Mouse (Mus musculus): ENCODE measurements around the gene Pik3cg. TPM values are rescaled to one million over a fixed set of nuclear protein-coding genes. Genes with fewer than 3 reads are reported as not detected.

The Pik3cg gene
- polyA plus RNA-seq, 1 experiment from 2014 or later, result 0.69 TPM

- 8% methylated on average over 5 of the region's 5 CpGs for WGBS
- no peak overlapping the region for H3K27ac ChIP-seq
- peaks cover 11% of the 10 kb centered on the region for H3K4me1 ChIP-seq
- H3K36me3 ChIP-seq (replicated peaks), result no peaks in the 10 kb centered on the region
- no peak for DNase-seq (ENCODE audit: extremely low spot score, low spot score)
- H3K27me3 ChIP-seq (ENCODE audit: poor library complexity, severe bottlenecking), result peaks cover 37% of the 10 kb centered on the region
- H3K4me3 ChIP-seq, result no peak overlapping the region
- H3K9me3 ChIP-seq, result no peaks in the 10 kb centered on the region
These were observed 39.3 kb downstream of the Pik3cg start for GRCm38 (mm10) chr12:32169164-32169563.

DNA sequence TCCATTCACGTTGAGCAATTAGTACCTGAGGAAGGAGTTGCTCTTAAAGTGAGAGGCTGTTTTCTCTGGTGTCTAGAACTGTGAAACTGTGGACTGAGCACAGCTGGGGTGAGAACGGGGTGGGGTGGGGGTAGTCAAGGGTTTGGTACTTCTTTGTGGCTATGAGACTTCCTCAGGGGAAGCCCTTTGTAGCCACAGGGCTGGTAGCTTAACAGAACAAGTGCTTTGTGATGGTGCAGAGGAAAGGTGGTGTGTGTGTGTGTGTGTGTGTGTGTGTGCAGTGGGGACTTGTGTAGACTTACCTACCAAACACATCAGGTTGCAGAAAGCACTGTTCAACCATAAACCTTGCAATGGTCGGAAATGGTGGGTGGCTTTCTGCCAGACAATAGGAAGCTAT is 39.7 kb downstream of the Pik3cg start:
- no peak overlapping the region for H3K27ac ChIP-seq
- 18% methylated on average over 3 of the region's 3 CpGs for WGBS

GRCm38 (mm10) chr12:32163706-32164105 is 44.8 kb downstream of the Pik3cg start:
- H3K27me3 ChIP-seq (ENCODE audit: poor library complexity, severe bottlenecking), result peaks cover 16% of the 10 kb centered on the region
- no peak overlapping the region for H3K27ac ChIP-seq
- peaks cover 6% of the 10 kb centered on the region for H3K4me1 ChIP-seq
- H3K36me3 ChIP-seq (replicated peaks), result no peaks in the 10 kb centered on the region
- H3K9me3 ChIP-seq, result no peaks in the 10 kb centered on the region
- no peak for DNase-seq (ENCODE audit: extremely low spot score, low spot score)
- H3K4me3 ChIP-seq, result no peak overlapping the region
- 88% methylated on average over 2 of the region's 2 CpGs for WGBS

More for the DNA sequence above, 39.7 kb downstream of the Pik3cg start:
- Histone ChIP-seq H3K4me3 (no peak overlapping the region), H3K27me3 (ENCODE audit: poor library complexity, severe bottlenecking) (peaks cover 37% of the 10 kb centered on the region), H3K4me1 (peaks cover 11% of the 10 kb centered on the region), H3K9me3 (no peaks in the 10 kb centered on the region), H3K36me3 (replicated peaks) (no peaks in the 10 kb centered on the region)
- DNase-seq (ENCODE audit: extremely low spot score, low spot score), result no peak

DNA sequence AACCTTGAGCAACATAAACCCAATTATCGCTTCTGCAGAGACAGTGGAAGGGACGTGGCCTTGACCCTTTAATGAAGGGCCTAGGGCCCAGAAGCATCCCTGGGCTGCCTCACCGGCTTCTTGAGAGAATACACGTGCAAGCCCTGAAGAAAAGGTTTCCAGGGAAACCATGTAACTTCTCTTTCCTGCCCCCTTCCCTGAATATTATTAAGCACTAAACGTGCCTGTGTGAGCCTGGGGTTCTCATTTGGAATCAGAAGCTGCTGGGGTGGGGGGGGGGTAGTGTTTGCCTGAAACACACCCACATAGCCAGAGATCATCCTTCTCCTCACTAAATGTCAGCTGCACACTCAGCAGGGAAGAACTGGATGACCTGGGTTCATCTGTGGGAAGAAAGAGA is 49.7 kb downstream of the Pik3cg start:
- H3K27me3 ChIP-seq (ENCODE audit: poor library complexity, severe bottlenecking), result no peaks in the 10 kb centered on the region
- no peaks in the 10 kb centered on the region for H3K9me3 ChIP-seq
- no peak for DNase-seq (ENCODE audit: extremely low spot score, low spot score)
- H3K4me3 ChIP-seq, result no peak overlapping the region
- H3K27ac ChIP-seq, result no peak overlapping the region
- WGBS, result 43% methylated on average over 5 of the region's 5 CpGs
- H3K36me3 ChIP-seq (replicated peaks), result no peaks in the 10 kb centered on the region
- peaks cover 7% of the 10 kb centered on the region for H3K4me1 ChIP-seq

GRCm38 (mm10) chr12:32146606-32147005 is 61.9 kb downstream of the Pik3cg start:
- Histone ChIP-seq H3K27me3 (ENCODE audit: poor library complexity, severe bottlenecking) (no peaks in the 10 kb centered on the region), H3K27ac (no peak overlapping the region), H3K36me3 (replicated peaks) (no peaks in the 10 kb centered on the region), H3K4me1 (no peaks in the 10 kb centered on the region), H3K4me3 (no peak overlapping the region), H3K9me3 (0 out of 2 replicates have a peak, but pooled peaks cover 3% of the 10 kb centered on the region)
- WGBS, result 93% methylated on average over 7 of the region's 7 CpGs
- DNase-seq (ENCODE audit: extremely low spot score, low spot score), result no peak

GRCm38 (mm10) chr12:32145651-32146050 is 62.8 kb downstream of the Pik3cg start:
- H3K27ac ChIP-seq, result no peak overlapping the region
- H3K36me3 ChIP-seq (replicated peaks), result no peaks in the 10 kb centered on the region
- H3K27me3 ChIP-seq (ENCODE audit: poor library complexity, severe bottlenecking), result no peaks in the 10 kb centered on the region
- 0 out of 2 replicates have a peak, but pooled peaks cover 3% of the 10 kb centered on the region for H3K9me3 ChIP-seq
- 83% methylated on average over 4 of the region's 4 CpGs for WGBS
- no peak for DNase-seq (ENCODE audit: extremely low spot score, low spot score)
- H3K4me1 ChIP-seq, result no peaks in the 10 kb centered on the region
- no peak overlapping the region for H3K4me3 ChIP-seq

DNA sequence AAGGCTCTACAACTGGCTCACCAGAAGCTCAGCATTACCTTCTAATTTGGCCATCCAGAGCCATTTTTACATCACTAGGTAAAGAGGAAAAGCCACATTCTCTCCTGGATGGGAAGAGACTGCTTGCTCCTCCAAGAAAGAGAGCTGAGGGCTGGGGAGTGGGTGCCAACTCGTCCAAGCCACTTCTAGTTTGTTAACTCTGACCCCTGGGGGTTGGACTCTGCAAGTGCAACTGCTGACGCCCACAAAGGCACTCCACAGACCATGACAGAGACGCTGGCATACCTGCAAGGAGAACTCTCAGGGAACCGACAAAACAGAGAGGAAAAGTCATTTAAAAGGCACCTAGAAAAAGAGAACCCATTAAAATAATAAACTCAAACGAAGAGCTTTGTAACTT is 63.9 kb downstream of the Pik3cg start:
- DNase-seq (ENCODE audit: extremely low spot score, low spot score), result peak; percentile 72
- no peaks in the 10 kb centered on the region for H3K4me1 ChIP-seq
- no peaks in the 10 kb centered on the region for H3K36me3 ChIP-seq (replicated peaks)
- no peak overlapping the region for H3K4me3 ChIP-seq
- no peaks in the 10 kb centered on the region for H3K27me3 ChIP-seq (ENCODE audit: poor library complexity, severe bottlenecking)
- no peak overlapping the region for H3K27ac ChIP-seq
- H3K9me3 ChIP-seq, result 0 out of 2 replicates have a peak, but pooled peaks cover 3% of the 10 kb centered on the region
- 5% methylated on average over 5 of the region's 5 CpGs for WGBS

GRCm38 (mm10) chr12:32143782-32144181 is 64.7 kb downstream of the Pik3cg start:
- H3K27me3 ChIP-seq (ENCODE audit: poor library complexity, severe bottlenecking), result no peaks in the 10 kb centered on the region
- H3K4me1 ChIP-seq, result no peaks in the 10 kb centered on the region
- no peak overlapping the region for H3K27ac ChIP-seq
- DNase-seq (ENCODE audit: extremely low spot score, low spot score), result no peak
- H3K4me3 ChIP-seq, result no peak overlapping the region
- no peaks in the 10 kb centered on the region for H3K36me3 ChIP-seq (replicated peaks)
- 0 out of 2 replicates have a peak, but pooled peaks cover 3% of the 10 kb centered on the region for H3K9me3 ChIP-seq
- 81% methylated on average over 5 of the region's 5 CpGs for WGBS

DNA sequence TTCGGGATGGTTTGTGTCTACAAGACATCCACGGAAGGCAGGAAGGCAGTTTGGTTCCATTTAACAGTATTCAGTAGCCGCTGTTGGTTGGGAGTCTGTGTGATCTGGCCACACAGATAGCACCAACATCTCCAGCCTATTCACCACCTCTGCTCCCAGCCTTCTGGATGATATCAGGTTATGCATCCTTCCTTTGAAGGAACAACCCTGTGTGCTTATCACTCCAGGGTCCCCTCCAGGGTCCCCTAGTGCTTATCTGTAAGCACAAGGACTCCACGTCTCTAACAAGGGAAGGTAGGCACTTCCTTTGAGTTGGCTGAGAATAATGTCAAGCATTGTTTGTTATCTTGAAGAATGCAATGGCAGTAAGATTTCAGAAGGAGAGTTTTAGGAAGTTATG is 65.3 kb downstream of the Pik3cg start:
- H3K36me3 ChIP-seq (replicated peaks), result no peaks in the 10 kb centered on the region
- H3K27me3 ChIP-seq (ENCODE audit: poor library complexity, severe bottlenecking), result no peaks in the 10 kb centered on the region
- H3K9me3 ChIP-seq, result no peaks in the 10 kb centered on the region
- no peak for DNase-seq (ENCODE audit: extremely low spot score, low spot score)
- 70% methylated on average over 4 of the region's 4 CpGs for WGBS
- H3K4me3 ChIP-seq, result no peak overlapping the region
- 0 out of 2 replicates have a peak, but pooled peaks cover 4% of the 10 kb centered on the region for H3K4me1 ChIP-seq
- H3K27ac ChIP-seq, result 0 out of 2 replicates have a peak overlapping the region, but pooled peaks have one; percentile 30

DNA sequence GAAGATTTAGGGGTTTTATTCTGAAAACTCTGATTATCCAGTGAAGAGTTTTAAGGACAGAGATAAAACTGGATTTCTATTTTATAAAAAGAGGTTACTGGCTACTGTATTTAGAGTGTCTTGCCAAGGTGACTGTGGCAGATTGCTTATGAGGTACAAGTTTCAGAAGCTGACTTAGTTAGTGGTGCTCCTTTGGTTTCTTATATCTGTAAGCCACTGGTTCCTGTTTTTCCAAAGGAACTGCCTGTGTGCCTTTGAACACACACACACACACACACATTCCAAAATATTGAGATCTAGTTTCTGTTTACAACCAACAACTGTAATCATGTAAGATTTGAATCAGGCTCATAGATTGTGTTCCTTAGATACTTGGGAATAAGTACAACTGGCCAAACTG is 66.7 kb downstream of the Pik3cg start:
- Histone ChIP-seq H3K9me3 (no peaks in the 10 kb centered on the region), H3K27ac (no peak overlapping the region), H3K27me3 (ENCODE audit: poor library complexity, severe bottlenecking) (no peaks in the 10 kb centered on the region), H3K4me1 (0 out of 2 replicates have a peak, but pooled peaks cover 8% of the 10 kb centered on the region), H3K4me3 (no peak overlapping the region), H3K36me3 (replicated peaks) (no peaks in the 10 kb centered on the region)
- DNase-seq (ENCODE audit: extremely low spot score, low spot score), result no peak

DNA sequence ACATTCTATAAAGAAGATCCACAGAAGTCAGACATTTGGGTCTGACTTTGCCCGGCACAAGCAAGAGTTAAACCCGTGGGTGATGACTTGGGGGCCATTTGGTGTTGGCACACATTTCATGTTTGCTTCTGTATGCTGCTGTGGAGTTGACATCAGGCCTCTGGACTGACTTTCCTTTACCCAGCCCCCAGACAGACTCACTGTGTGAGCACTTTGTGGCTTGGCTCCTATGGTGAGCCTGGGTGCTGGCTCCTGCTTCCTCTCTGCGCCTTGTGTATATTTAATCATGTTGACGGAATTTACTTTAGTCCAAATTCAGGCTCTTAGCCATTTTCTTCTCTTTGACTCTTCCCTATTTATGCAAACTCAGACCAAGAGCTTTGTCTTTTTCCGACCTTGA is 69.6 kb downstream of the Pik3cg start:
- Histone ChIP-seq H3K27ac (no peak overlapping the region), H3K9me3 (no peaks in the 10 kb centered on the region), H3K4me1 (peaks cover 10% of the 10 kb centered on the region), H3K36me3 (replicated peaks) (no peaks in the 10 kb centered on the region), H3K4me3 (no peak overlapping the region), H3K27me3 (ENCODE audit: poor library complexity, severe bottlenecking) (peaks cover 2% of the 10 kb centered on the region; the same call in 1 of the 2 replicates)
- no peak for DNase-seq (ENCODE audit: extremely low spot score, low spot score)
- 92% methylated on average over 5 of the region's 5 CpGs for WGBS

DNA sequence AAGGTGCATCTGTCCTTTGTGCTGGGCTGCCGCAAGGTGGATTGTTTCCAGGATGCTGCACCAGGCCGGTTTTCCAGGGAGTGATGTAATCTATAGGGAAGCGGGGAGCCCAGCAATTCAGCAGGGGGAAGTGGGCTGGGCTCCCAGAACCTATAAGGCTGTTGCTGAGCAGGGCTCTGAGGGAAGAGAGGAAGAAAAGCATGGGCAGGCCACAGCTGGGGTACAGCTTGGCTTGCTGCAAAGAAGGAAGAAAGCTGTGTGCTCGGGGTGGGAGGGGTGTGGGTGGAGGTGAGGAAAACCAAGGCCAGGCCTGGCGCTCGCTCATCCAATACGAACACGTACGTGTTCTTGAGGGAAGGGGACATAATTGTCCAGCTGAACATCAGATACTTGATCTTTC is 70.1 kb downstream of the Pik3cg start:
- DNase-seq (ENCODE audit: extremely low spot score, low spot score), result no peak
- Histone ChIP-seq H3K36me3 (replicated peaks) (no peaks in the 10 kb centered on the region), H3K4me3 (no peak overlapping the region), H3K27ac (no peak overlapping the region), H3K27me3 (ENCODE audit: poor library complexity, severe bottlenecking) (peaks cover 5% of the 10 kb centered on the region; the same call in 1 of the 2 replicates), H3K4me1 (peaks cover 15% of the 10 kb centered on the region), H3K9me3 (no peaks in the 10 kb centered on the region)
- WGBS, result 71% methylated on average over 9 of the region's 9 CpGs

DNA sequence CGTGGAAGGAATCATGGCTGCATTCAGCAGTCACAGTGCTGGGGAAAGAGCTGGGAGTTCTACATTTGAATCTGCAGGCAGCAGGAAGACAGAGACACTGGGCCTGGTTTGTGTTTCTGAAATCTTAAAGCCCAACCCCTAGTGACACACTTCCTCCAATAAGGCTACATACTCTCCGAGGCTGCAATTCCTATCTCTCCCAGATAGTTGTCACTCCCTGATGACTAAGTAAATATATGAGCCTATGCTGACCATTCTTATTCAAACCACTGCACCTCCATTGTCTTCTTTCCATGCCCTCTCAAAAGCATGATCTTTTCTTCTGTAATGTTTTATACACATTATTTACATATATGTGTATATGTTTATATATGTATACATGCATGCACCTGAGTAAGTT is 70.9 kb downstream of the Pik3cg start:
- no peak overlapping the region for H3K27ac ChIP-seq
- H3K27me3 ChIP-seq (ENCODE audit: poor library complexity, severe bottlenecking), result peaks cover 5% of the 10 kb centered on the region; the same call in 1 of the 2 replicates
- H3K4me3 ChIP-seq, result no peak overlapping the region
- no peaks in the 10 kb centered on the region for H3K36me3 ChIP-seq (replicated peaks)
- H3K4me1 ChIP-seq, result peaks cover 23% of the 10 kb centered on the region
- DNase-seq (ENCODE audit: extremely low spot score, low spot score), result no peak
- WGBS, result 83% methylated on average over 2 of the region's 2 CpGs
- no peaks in the 10 kb centered on the region for H3K9me3 ChIP-seq
